ENCODE assay signal across 9 mouse cellular contexts in the genomic region with DNA sequence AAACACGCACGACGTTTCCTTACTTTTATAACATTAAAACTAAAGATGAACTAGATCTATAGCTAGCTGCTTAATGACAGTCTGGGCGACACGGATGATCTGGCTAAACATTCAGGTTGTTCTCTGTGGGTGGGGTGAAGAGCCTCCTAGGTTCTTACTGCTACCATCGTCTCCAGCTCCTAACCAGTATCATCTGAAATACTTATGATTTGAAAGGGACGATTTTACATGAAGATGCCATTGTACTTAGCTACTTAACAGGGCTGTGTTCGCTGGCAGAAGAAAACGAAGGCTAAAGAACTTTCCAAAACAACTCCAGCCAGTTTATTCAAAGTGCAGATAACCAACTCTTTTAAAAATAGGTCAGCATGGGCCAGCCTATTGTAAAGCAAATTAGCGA.
DNase-seq lines count a peak whose midpoint lies in the region; ATAC-seq and TF ChIP-seq lines count a peak whose summit lies in the region.
"Had no signal": no experiment of that assay in that cellular context is flagged by ENCODE, and none has a peak within 500 bp of the region (broad histone marks: within the 10 kb centered on the region; RNA-seq: fewer than 3 reads in every experiment).

No protein-coding gene starts in this region.

- WGBS in heart, embryonic 14.5 days = 7% methylated on average over 10 of the region's 10 CpGs
- 1% methylated on average over 10 of the region's 10 CpGs for WGBS in forebrain, embryonic 16.5 days
- WGBS in midbrain, embryonic 11.5 days = 2% methylated on average over 10 of the region's 10 CpGs

- no peaks in the 10 kb centered on the region for H3K36me3 ChIP-seq in heart, embryonic 14.5 days (ENCODE audit: control insufficient read depth, insufficient read depth, low read length)
- no peaks in the 10 kb centered on the region for H3K36me3 ChIP-seq in forebrain, embryonic 16.5 days (ENCODE audit: control insufficient read depth, insufficient read depth)
- H3K36me3 ChIP-seq in midbrain, embryonic 11.5 days (ENCODE audit: control insufficient read depth, insufficient read depth, low read length) = no peaks in the 10 kb centered on the region
- H3K36me3 ChIP-seq: G1E had no signal

- intact Hi-C loops in heart, postnatal 10 days (cut with DNase I) = no loop called here

- H3K4me1 ChIP-seq in heart, embryonic 14.5 days (ENCODE audit: control insufficient read depth in 2 of 2, insufficient read depth in 2 of 2, low read length in 2 of 2) = no peaks in the 10 kb centered on the region; a peak in 1 of 4 replicates
- peaks cover 8% of the 10 kb centered on the region; the same call in 1 of the 2 replicates for H3K4me1 ChIP-seq in forebrain, embryonic 16.5 days (replicated peaks; ENCODE audit: control insufficient read depth, insufficient read depth, low read length)
- H3K4me1 ChIP-seq in midbrain, embryonic 11.5 days (ENCODE audit: control insufficient read depth, insufficient read depth, low read length) = peaks cover 3% of the 10 kb centered on the region; the same call in 1 of the 2 replicates

- H3K27me3 ChIP-seq in heart, embryonic 14.5 days (ENCODE audit: control insufficient read depth, insufficient read depth, low read length) = no peaks in the 10 kb centered on the region
- H3K27me3 ChIP-seq in forebrain, embryonic 16.5 days (replicated peaks; ENCODE audit: control insufficient read depth, insufficient read depth, low read length) = no peaks in the 10 kb centered on the region
- no peaks in the 10 kb centered on the region for H3K27me3 ChIP-seq in midbrain, embryonic 11.5 days (ENCODE audit: control insufficient read depth, insufficient read depth, low read length)

- TF ChIP-seq POLR2A in brain, embryonic 14.5 days (IDR thresholded peaks at IDR 0.05; ENCODE audit: borderline replicate concordance, extremely low read depth, insufficient read depth, insufficient read length, poor library complexity, severe bottlenecking) = no peak

- H3K4me3 ChIP-seq in heart, embryonic 14.5 days (ENCODE audit: control insufficient read depth in 1 of 2, insufficient read depth in 1 of 2, low read depth in 1 of 2, low read length in 2 of 2) = peak overlapping the region in 1 of 2 experiments; percentile 41; a peak in 2 of 4 replicates
- H3K4me3 ChIP-seq in forebrain, embryonic 16.5 days (replicated peaks; ENCODE audit: low read length) = peak overlapping the region; percentile 48
- H3K4me3 ChIP-seq in midbrain, embryonic 11.5 days (ENCODE audit: low read depth, low read length) = peak overlapping the region; percentile 40

- no peak overlapping the region for H3K27ac ChIP-seq in heart, embryonic 14.5 days (replicated peaks in 1 of 2; ENCODE audit: control insufficient read depth in 1 of 2, insufficient read depth in 1 of 2, low read depth in 2 of 2, low read length in 2 of 2)
- no peak overlapping the region for H3K27ac ChIP-seq in forebrain, embryonic 16.5 days (ENCODE audit: low read length)
- no peak overlapping the region for H3K27ac ChIP-seq in midbrain, embryonic 11.5 days (ENCODE audit: low read depth, low read length)

- peak overlapping the region; percentile 75 for H3K4me2 ChIP-seq in heart, embryonic 14.5 days (ENCODE audit: low read length)
- H3K4me2 ChIP-seq in forebrain, embryonic 16.5 days (ENCODE audit: low read length) = peak overlapping the region; percentile 75
- peak overlapping the region; percentile 87 for H3K4me2 ChIP-seq in midbrain, embryonic 11.5 days

- no peak for DNase-seq in heart, postnatal 10 days
- DNase-seq in brain, embryonic 14.5 days (ENCODE audit: low read depth) = peak; percentile 61
- DNase-seq in midbrain, embryonic 11.5 days (ENCODE audit: low spot score, missing footprints) = no peak
- DNase-seq in adrenal gland, postnatal 25 days = no peak
- no peak for DNase-seq in spleen, postnatal 4 days (ENCODE audit: low spot score in 2 of 2)
- no peak for DNase-seq in gastrocnemius, adult 18-20 months (ENCODE audit: low spot score)

- no peak for ATAC-seq in heart, embryonic 14.5 days (ENCODE audit: insufficient number of reproducible peaks, insufficient read depth, low FRiP score, low read depth)
- no peak for ATAC-seq in forebrain, embryonic 16.5 days
- ATAC-seq in midbrain, embryonic 11.5 days (ENCODE audit: low FRiP score) = no peak

- TF ChIP-seq CTCF in brain, embryonic 14.5 days (IDR thresholded peaks at IDR 0.05; ENCODE audit: borderline replicate concordance, extremely low read depth, insufficient read depth, insufficient read length) = no peak

- no peak overlapping the region for H3K9ac ChIP-seq in heart, embryonic 14.5 days (ENCODE audit: low read length)
- H3K9ac ChIP-seq in forebrain, embryonic 16.5 days (replicated peaks; ENCODE audit: low read depth, low read length) = peak overlapping the region; percentile 62
- H3K9ac ChIP-seq in midbrain, embryonic 11.5 days (ENCODE audit: low read length) = peak overlapping the region; percentile 51; the same call in 1 of the 2 replicates

- H3K9me3 ChIP-seq in heart, embryonic 14.5 days (ENCODE audit: control insufficient read depth, low read length) = no peaks in the 10 kb centered on the region
- H3K9me3 ChIP-seq in forebrain, embryonic 16.5 days (ENCODE audit: control insufficient read depth, low read length) = no peaks in the 10 kb centered on the region
- H3K9me3 ChIP-seq in midbrain, embryonic 11.5 days (ENCODE audit: control insufficient read depth, low read length) = no peaks in the 10 kb centered on the region
